Mouse (Mus musculus) R1 (cell line): ENCODE results near the gene Mier1.

ENCODE experiments used
- DNase-seq: peaks from one replicate; pipeline ENCODE4 v3.0.0-alpha.2; 2018; ENCODE audit warnings: low read depth, low spot score

Mier1 gene

GRCm38 (mm10) chr4:103114184-103115111, at the start of gene Mier1, which contains the start of gene Wdr78:
Gene Mier1 (plus strand): TSS chr4:103114390.
Gene Wdr78 (minus strand): TSS chr4:103114555.
- DNase-seq, result peak; percentile 96

GRCm38 (mm10) chr4:103064421-103064820, 49.8 kb upstream of the Mier1 start:
- no peak for DNase-seq

- DNase-seq, result no peak
These were observed 49.2 kb upstream of the Mier1 start for GRCm38 (mm10) chr4:103064976-103065375.

GRCm38 (mm10) chr4:103067906-103068655, 46.1 kb upstream of the Mier1 start:
- peak; percentile 75 for DNase-seq

DNA sequence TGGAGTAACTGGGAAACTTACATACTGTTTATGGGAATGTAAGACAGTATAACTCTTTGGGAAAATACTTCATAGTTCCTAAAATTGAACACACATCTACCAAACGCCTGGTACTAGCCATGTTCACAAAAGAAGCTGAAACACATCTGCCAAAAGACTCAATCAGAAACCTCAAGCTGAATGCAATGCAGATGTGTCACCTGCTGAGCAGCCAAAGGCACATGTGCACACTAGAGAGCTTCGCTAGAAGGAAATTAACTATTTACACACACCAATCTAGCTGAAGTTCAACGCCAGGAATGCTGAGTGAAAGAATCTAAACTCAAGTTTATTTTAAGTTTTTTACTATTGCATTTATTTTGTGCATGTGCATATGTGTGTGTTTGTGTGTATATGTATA, 43.6 kb upstream of the Mier1 start:
- no peak for DNase-seq

DNA sequence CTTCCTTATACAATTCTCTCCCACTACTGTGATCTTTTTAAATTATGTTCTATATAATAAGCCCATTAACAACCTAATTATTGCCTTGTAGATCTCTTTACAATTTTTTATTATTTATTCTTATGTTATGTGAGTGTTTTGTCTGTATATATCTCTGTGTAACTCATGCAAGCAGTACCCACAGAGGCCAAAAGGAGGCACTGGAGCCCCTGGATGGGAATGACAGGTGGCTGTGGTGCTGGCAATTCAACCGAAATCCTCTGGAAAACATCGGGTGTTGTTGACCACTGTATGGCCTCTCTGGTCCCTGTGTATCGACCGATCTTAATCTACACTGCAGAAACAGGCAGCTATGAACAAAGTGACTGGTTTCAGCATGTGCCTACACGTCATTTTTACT, 29.0 kb upstream of the Mier1 start:
- DNase-seq, result peak; percentile 57

- DNase-seq, result no peak
These were observed 18.3 kb upstream of the Mier1 start for GRCm38 (mm10) chr4:103095921-103096320.

DNA sequence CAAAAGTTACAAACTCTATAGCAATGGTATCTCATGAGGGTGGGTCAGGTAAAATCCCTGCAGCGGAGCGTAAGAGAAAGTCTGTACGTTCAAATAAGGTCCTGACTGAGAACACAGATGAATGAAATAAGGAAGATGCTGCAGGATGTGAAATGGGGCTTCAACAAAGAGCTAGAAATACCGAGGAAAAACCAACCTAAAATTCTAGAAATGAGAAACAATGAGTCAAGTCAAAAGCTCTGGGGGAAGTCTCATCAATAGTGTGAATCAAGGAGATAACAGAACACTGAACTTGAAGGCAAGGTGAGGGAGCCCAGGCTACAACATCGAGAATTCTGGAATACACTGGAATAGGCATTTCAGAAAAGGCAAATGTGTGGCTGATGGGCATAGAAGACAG, 15.7 kb upstream of the Mier1 start:
- DNase-seq, result no peak

- no peak for DNase-seq
These were observed 1.5 kb upstream of the Mier1 start for GRCm38 (mm10) chr4:103112651-103113050.

DNA sequence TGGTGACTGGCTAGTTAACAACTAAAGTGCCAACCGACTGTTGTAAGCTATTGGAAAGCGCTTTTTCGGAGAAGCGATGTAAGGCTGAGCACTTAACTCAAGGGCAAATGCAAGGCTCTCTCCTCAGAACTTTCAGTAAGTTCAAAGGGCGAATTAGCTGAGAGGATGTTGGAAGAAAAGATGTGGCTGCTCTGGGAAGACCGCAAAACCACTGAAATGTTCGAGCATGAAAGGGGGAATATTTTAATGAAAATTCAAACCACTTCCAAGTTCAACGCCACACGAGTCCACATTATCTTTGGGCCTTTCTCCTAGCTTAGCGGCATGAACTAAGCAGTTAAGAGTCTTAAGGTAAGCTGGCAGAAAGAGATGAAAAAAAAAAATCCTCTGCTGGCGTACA, 788 bp upstream of the Mier1 start:
- DNase-seq, result no peak

- peak; percentile 68 for DNase-seq
These were observed 4.7 kb downstream of the Mier1 start for GRCm38 (mm10) chr4:103118888-103119228.

GRCm38 (mm10) chr4:103119229-103120027, 5.2 kb downstream of the Mier1 start:
- DNase-seq, result peak; percentile 70

DNA sequence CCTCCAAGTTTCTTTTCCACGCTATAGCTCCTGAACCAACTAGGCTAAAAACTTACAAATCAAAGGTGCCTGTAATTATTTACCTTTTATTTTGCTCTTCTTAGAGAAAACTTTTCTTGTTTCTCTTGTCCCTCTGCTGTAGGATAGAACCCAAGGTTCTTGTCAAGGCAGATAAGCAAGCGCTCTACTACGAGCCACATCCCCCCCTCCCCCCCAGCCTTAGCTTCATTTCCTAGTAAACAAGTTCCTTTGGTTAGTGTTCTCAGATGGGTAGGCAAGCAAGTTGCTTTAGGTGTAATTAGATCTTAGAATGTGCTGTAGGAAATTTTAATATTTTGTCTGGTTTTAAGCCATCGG, 5.8 kb downstream of the Mier1 start:
- DNase-seq, result no peak

DNA sequence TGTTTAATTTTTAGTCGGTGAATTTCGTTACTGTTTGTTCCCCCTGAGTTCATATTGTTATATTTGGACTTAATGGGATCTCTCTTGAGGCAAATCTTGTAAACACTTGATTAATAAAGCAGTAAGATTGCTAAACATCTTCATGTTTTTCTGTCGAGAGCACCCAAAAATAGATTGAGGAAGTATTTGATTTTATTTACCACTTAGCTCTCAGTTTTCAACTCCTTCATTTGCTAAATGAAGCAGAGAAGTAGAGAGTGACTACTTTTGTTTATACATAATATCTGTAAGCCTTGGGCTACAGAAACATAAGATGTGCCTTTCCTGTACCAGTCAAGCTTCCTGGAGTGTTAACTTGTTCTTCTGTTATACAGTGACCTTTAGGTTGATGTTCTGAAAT, 6.2 kb downstream of the Mier1 start:
- no peak for DNase-seq

- no peak for DNase-seq
These were observed 6.7 kb downstream of the Mier1 start for GRCm38 (mm10) chr4:103120874-103121389.

GRCm38 (mm10) chr4:103123086-103123485, 8.9 kb downstream of the Mier1 start:
- no peak for DNase-seq

GRCm38 (mm10) chr4:103123606-103124005, 9.4 kb downstream of the Mier1 start:
- no peak for DNase-seq

GRCm38 (mm10) chr4:103126533-103126932, 12.3 kb downstream of the Mier1 start:
- no peak for DNase-seq

- no peak for DNase-seq
These were observed 22.8 kb downstream of the Mier1 start for GRCm38 (mm10) chr4:103136946-103137345.

GRCm38 (mm10) chr4:103146339-103146738, 32.1 kb downstream of the Mier1 start:
- peak; percentile 53 for DNase-seq

DNA sequence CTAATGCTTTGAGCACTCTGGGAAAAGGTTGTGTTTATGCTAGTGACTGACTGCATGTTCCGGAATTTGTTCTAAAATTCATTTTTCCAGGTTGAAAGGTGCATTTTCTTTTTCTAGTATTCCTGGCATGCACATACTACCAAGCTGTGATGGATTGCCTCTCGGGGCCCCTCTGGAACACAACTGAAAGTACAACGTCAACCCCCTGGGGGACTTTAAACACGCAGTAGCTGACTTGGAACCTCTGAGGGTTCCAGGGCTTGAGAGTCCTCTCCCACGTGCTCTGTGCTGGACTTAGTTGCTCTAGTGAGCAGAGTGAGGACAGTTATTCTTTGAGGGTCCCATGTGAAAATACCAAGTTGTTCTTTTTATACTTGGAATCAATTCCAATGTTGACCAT, 37.8 kb downstream of the Mier1 start:
- no peak for DNase-seq

GRCm38 (mm10) chr4:103158781-103159180, 44.6 kb downstream of the Mier1 start:
- no peak for DNase-seq
